Mouse (Mus musculus) neural tube, embryonic 14.5 days (tissue): ENCODE data around the gene Focad. TPM values are rescaled to one million over a fixed set of nuclear protein-coding genes. Genes with fewer than 3 reads are reported as not detected.

Experiments
- ATAC-seq: fragments of 200-750 bp; cut with Nextera tagmentation; 2 replicates; pipeline ENCODE4 v1.8.0; 2017; ENCODE audit warnings: low read depth, mild to moderate bottlenecking, moderate TSS enrichment, moderate library complexity
- H3K27ac ChIP-seq: fragments of 300-500 bp; sonication (generic); 2 replicates; pipeline ENCODE4 v1.5.1; 2014; ENCODE audit warnings: low read depth, mild to moderate bottlenecking, control low read depth, low read length, moderate library complexity, mixed read lengths
- H3K27me3 ChIP-seq: fragments of 300-500 bp; sonication (generic); 2 replicates; pipeline ENCODE4 v1.6.1; 2014; ENCODE audit warnings: low read length; ENCODE audit not compliant: control insufficient read depth, insufficient read depth
- H3K36me3 ChIP-seq: fragments of 300-500 bp; sonication (generic); 2 replicates; pipeline ENCODE4 v1.6.1; 2014; ENCODE audit warnings: low read length, mixed read lengths; ENCODE audit not compliant: control insufficient read depth, insufficient read depth
- H3K4me1 ChIP-seq: fragments of 300-500 bp; sonication (generic); 2 replicates; pipeline ENCODE4 v1.6.1; 2014; ENCODE audit warnings: low read length; ENCODE audit not compliant: control insufficient read depth, insufficient read depth
- H3K4me2 ChIP-seq: fragments of 300-500 bp; sonication (generic); 2 replicates; pipeline ENCODE4 v1.6.1; 2014; ENCODE audit warnings: mild to moderate bottlenecking, low read depth, low read length, control low read depth
- H3K4me3 ChIP-seq: fragments of 300-500 bp; sonication (generic); 2 replicates; pipeline ENCODE4 v1.5.1; 2014; ENCODE audit warnings: low read depth, low read length, control low read depth, mixed read lengths
- H3K9ac ChIP-seq: fragments of 300-500 bp; sonication (generic); replicated peaks from 2 replicates; pipeline ENCODE4 v1.6.1; 2014; ENCODE audit warnings: low read depth, mild to moderate bottlenecking, control low read depth, low read length, mixed read lengths
- H3K9me3 ChIP-seq: fragments of 300-500 bp; sonication (generic); 2 replicates; pipeline ENCODE4 v1.6.1; 2016; ENCODE audit warnings: low read length; ENCODE audit not compliant: control insufficient read depth
- WGBS: fragments of 180-500 bp; shearing (Covaris S2); extraction: QIAGEN DNeasy Blood & Tissue Kit; methylation state at CpG from one replicate; pipeline ENCODE4 v1.1.7; 2014; 5-methylcytosine and 5-hydroxymethylcytosine counted together
- polyA plus RNA-seq: library from polyadenylated mRNA; unstranded; fragments of >200 nt; fragmentation: Nextera tagmentation; extraction: Ambion mirVana; gene quantifications from 2 replicates; pipeline ENCODE4 v1.2.1, GENCODE M21; 2014

Focad gene
- polyA plus RNA-seq: 19.1 and 23.5 TPM in 2 replicates

DNA sequence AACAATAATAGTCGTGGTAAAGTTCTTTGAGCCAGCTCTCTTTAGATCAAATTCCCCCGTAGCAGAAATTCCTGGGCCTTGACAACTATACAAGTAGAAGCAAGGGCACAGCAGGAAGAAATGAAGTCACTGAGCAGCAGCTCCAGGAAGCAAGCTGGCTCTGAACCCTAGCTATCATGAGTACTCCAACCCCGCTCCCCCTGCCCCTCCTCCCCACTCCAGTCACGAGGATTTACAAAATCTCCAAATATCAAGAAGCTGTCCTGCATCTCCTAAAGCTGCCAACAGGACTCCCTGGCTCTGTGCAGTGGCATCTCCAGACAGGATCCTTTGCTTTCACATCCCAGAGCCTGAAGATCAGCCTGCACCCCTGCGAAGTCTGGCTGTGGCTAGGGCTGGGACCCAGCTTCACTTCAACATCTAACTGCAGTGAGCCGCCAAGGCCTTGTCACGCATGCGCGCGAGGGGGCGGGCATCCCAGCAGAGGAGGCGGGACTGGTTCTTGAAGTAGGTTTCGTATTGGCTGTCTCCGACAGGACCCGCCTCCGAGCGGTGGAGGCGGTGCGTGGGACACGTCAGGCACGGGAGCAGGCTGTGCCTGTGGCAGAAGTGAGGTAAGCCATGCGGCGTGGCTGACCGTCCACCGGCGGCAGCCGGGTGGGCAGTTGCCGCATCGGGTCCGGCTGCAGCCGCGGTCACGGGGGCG is at the start of gene Focad:
Gene Focad (plus strand): TSS at position 568 of the 706 bp plus-strand sequence.
- ATAC-seq: peak; percentile 100
- Histone ChIP-seq H3K4me1 (peaks cover 6% of the 10 kb centered on the region; the same call in 1 of the 2 replicates), H3K4me3 (peak within 1 kb of the TSS; percentile 64), H3K9ac (peak within 1 kb of the TSS; percentile 65), H3K27ac (peak within 1 kb of the TSS; percentile 62; the same call in 1 of the 2 replicates), H3K4me2 (peak within 1 kb of the TSS; percentile 91), H3K36me3 (no peaks in the 10 kb centered on the region), H3K9me3 (no peaks in the 10 kb centered on the region), H3K27me3 (no peaks in the 10 kb centered on the region)
- under 1% methylated on average over 34 of the region's 34 CpGs for WGBS

DNA sequence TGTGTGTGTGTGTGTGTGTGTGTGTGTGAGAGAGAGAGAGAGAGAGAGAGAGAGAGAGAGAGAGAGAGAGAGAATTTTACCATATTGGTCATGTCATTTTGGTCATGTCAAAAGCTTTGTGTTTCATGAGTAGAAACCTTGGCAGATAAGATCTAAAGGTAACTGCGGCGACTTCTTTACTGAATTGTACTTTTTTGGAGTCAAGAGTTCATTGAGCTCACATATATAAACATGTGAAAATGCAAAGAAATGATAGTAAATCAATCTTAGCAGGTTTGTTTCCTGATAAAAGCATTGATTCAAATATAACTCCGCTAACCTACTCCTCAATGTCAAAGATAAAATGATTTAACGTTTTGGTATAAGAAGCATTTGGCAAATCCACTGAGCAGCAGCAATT is 49.3 kb upstream of the Focad start:
- Histone ChIP-seq H3K27me3 (no peaks in the 10 kb centered on the region), H3K36me3 (no peaks in the 10 kb centered on the region), H3K4me1 (no peaks in the 10 kb centered on the region), H3K9ac (no peak overlapping the region), H3K27ac (no peak overlapping the region), H3K4me2 (no peak overlapping the region), H3K4me3 (no peak overlapping the region), H3K9me3 (no peaks in the 10 kb centered on the region)
- no peak for ATAC-seq
- 88% methylated on average over 4 of the region's 4 CpGs for WGBS

GRCm38 (mm10) chr4:88046280-88046679 is 48.1 kb upstream of the Focad start:
- no peaks in the 10 kb centered on the region for H3K27me3 ChIP-seq
- no peak overlapping the region for H3K9ac ChIP-seq
- no peak for ATAC-seq
- H3K9me3 ChIP-seq: no peaks in the 10 kb centered on the region
- 82% methylated on average over 8 of the region's 8 CpGs for WGBS
- no peaks in the 10 kb centered on the region for H3K36me3 ChIP-seq
- no peak overlapping the region for H3K4me2 ChIP-seq
- no peaks in the 10 kb centered on the region for H3K4me1 ChIP-seq
- no peak overlapping the region for H3K4me3 ChIP-seq
- no peak overlapping the region for H3K27ac ChIP-seq

DNA sequence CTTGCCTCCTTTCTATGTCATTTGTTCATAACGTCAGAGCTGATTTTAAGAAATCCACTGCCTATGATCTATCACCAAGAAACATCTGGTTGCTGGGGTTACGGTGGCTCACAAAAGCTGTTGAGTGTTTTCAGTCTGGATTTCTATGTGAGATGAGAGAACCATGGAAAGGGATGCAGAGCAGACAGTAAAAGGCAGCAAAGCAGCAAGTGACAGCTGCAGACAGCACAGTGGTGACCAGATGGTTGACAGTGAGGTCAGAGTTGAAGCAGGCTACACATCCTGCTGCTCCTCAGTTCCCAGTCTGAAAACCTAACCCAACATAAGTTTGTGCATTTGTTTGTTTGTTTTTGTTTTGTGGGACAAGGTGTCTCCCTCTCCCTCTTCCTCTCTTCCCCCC is 19.0 kb upstream of the Focad start:
- Histone ChIP-seq H3K4me3 (no peak overlapping the region), H3K4me1 (no peaks in the 10 kb centered on the region), H3K9me3 (no peaks in the 10 kb centered on the region; the same call in 1 of the 2 replicates), H3K9ac (no peak overlapping the region), H3K36me3 (no peaks in the 10 kb centered on the region), H3K27ac (no peak overlapping the region), H3K4me2 (no peak overlapping the region), H3K27me3 (no peaks in the 10 kb centered on the region)
- 66% methylated on average over 2 of the region's 2 CpGs for WGBS
- no peak for ATAC-seq

- Histone ChIP-seq H3K36me3 (no peaks in the 10 kb centered on the region), H3K4me1 (no peaks in the 10 kb centered on the region), H3K4me2 (no peak overlapping the region), H3K27ac (no peak overlapping the region), H3K9me3 (no peaks in the 10 kb centered on the region), H3K4me3 (no peak overlapping the region), H3K27me3 (no peaks in the 10 kb centered on the region), H3K9ac (no peak overlapping the region)
- WGBS: 78% methylated on average over 3 of the region's 3 CpGs
- no peak for ATAC-seq
Measured at GRCm38 (mm10) chr4:88078983-88079382, 15.4 kb upstream of the Focad start.

GRCm38 (mm10) chr4:88081417-88081816 is 13.0 kb upstream of the Focad start:
- Histone ChIP-seq H3K4me3 (no peak overlapping the region), H3K27me3 (no peaks in the 10 kb centered on the region), H3K9me3 (no peaks in the 10 kb centered on the region), H3K27ac (no peak overlapping the region), H3K36me3 (no peaks in the 10 kb centered on the region), H3K4me1 (no peaks in the 10 kb centered on the region), H3K4me2 (no peak overlapping the region), H3K9ac (no peak overlapping the region)
- no peak for ATAC-seq
- 78% methylated on average over 5 of the region's 5 CpGs for WGBS

DNA sequence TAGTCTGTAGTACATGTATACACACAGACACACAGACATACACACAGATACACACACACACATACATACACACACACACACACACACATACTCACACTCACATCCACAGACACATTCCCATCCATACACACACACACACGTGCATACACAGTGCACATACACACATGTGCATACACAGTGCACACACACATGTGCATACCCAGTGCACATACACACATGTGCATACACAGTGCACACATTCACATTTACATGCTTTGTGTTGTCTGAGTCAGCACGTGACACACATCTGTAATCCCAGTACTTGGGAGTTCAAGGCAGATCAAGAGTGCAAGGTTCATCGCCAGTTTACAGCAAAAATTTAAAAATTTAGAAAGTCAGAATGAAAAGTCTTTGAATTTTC is 12.5 kb upstream of the Focad start:
- H3K27ac ChIP-seq: no peak overlapping the region
- no peak overlapping the region for H3K4me2 ChIP-seq
- ATAC-seq: no peak
- H3K36me3 ChIP-seq: no peaks in the 10 kb centered on the region
- H3K9ac ChIP-seq: no peak overlapping the region
- no peak overlapping the region for H3K4me3 ChIP-seq
- H3K4me1 ChIP-seq: no peaks in the 10 kb centered on the region
- H3K9me3 ChIP-seq: no peaks in the 10 kb centered on the region
- 98% methylated on average over 3 of the region's 3 CpGs for WGBS
- H3K27me3 ChIP-seq: no peaks in the 10 kb centered on the region

GRCm38 (mm10) chr4:88082381-88082780 is 12.0 kb upstream of the Focad start:
- Histone ChIP-seq H3K9ac (no peak overlapping the region), H3K4me1 (no peaks in the 10 kb centered on the region), H3K4me3 (no peak overlapping the region), H3K9me3 (no peaks in the 10 kb centered on the region), H3K27me3 (no peaks in the 10 kb centered on the region), H3K4me2 (no peak overlapping the region), H3K27ac (no peak overlapping the region), H3K36me3 (no peaks in the 10 kb centered on the region)
- 87% methylated on average over 4 of the region's 4 CpGs for WGBS
- no peak for ATAC-seq

GRCm38 (mm10) chr4:88083781-88084180 is 10.6 kb upstream of the Focad start:
- Histone ChIP-seq H3K4me1 (no peaks in the 10 kb centered on the region), H3K36me3 (no peaks in the 10 kb centered on the region), H3K27me3 (no peaks in the 10 kb centered on the region), H3K4me3 (no peak overlapping the region), H3K9me3 (no peaks in the 10 kb centered on the region), H3K9ac (no peak overlapping the region), H3K4me2 (no peak overlapping the region), H3K27ac (no peak overlapping the region)
- ATAC-seq: no peak
- WGBS: 69% methylated on average over 3 of the region's 3 CpGs
